Mouse (Mus musculus) megakaryocyte-erythroid progenitor cell, adult 5 weeks (primary cell): ENCODE results near the gene Pgls. TPM values are rescaled to one million over a fixed set of nuclear protein-coding genes. Genes with fewer than 3 reads are reported as not detected.

Source experiments
- polyA plus RNA-seq: library from polyadenylated mRNA; stranded (reverse); fragments of >175 nt; gene quantifications from 2 replicates; pipeline ENCODE4 v1.2.3, GENCODE M21; 2012

Gene Pgls
- 408 and 426 TPM in 2 replicates for polyA plus RNA-seq

DNA sequence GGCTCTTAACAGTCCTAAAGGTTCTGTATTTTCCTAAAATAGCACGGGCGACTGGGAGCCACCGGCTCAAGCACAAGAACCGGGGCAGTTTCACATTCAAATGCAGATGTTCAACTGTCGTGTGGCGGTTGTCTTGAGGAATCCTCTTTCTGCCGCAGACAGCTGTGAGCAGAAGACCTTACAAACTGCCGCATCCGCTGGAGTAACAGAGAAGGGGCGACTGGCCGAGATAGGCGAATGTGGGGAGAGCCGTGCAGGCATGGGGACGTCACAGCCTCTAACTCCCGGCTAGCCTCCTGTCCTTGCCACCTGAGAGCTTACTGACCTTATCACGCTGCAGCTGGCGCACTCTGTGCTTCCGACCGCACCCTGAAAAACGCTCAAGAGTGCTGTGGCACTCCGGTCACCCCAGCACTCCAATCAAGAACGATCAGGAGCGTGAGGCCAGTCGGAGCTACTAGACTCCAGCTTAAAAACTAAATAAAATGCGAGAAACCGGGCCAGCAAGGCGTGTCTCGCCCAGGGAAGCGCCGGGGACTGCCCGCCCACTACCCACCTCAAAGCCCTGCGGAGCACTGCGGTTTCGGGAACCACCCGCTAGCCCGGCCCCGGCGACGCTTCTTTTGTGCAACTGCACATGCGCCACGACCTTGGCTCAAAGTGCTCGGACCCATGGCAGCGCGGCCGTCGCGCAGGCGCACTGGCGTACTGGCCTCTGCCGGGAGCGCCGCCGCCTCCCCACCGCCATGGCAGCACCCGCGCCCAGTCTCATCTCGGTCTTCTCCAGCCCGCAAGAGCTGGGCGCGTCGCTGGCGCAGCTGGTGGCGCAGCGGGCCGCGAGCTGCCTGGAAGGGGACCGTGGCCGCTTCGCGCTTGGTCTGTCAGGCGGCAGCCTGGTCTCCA is at the start of gene Pgls:
Gene Pgls, plus strand, starts transcription at position 706 of the 903 bp plus-strand sequence.

DNA sequence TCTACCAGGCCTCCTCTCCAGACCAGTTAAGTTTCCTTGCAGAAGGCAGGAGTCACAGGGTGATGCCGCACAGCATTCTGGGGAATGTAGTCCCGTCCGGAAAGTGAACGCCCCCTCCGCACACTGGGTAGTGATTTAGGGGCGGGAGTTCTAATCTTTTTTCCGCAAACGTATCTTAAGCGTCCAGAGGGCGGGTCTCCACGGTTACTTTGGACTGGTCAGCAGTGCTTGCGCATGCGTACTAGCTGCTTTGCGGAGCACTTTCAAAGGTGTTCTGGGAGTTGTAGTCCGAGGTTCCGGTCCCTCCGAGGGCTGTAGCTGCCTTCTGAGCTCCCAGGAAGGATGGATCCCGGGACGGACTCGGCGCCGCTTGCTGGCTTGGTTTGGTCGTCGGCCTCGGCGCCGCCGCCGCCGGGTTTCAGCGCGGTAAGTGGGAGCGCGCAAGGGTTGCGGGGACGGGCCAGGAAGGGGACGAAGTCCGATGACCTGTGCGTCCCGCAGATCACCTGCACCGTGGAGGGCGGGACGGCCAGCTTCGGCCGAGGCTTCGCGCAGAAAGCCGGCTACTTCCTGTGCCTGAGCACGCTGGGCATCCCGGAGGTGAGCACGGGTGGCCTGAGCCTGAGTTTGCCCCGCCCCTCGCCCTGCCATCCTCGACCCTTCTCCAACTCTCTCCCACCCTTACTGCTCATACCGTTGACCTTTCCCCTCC is 49.2 kb upstream of the Pgls start, which contains the start of gene Mvb12a:
Gene Mvb12a, plus strand, starts transcription at position 291 of the 712 bp plus-strand sequence.

GRCm38 (mm10) chr8:71558071-71558957 is 33.7 kb upstream of the Pgls start, which contains the start of gene Tmem221:
TSS of gene Tmem221 (minus strand) at chr8:71558871.

GRCm38 (mm10) chr8:71566501-71566900 is 25.5 kb upstream of the Pgls start, which contains the start of gene Nxnl1:
TSS of gene Nxnl1 (minus strand) at chr8:71566601.

DNA sequence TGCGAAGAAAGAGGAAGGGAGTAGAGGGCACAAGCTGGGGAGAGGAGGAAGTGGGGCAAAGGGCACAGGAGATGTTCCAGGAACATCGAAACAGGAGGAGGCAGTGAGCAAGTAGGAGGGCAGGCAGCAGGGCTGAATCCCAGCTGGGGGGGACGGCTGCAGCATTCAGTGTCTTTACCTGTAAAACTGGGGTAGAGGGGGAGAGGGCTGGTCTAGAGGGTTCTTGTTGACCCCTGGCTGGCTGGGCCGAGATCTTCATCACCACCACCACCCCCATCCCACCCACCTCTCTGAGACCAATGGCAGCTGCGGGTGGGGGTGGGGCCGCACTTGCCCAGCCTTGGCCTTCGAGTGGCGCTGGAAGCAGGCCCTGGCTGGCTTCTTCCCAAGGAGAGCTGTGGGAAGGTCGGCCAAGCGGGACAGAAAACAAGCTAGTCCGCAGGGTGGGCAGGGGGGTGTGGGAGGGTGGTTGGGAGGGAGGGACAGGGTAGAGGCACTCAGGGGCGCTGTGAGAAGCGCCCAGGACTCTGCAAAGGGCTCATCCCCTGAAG is 23.5 kb upstream of the Pgls start, which contains the start of gene Slc27a1:
Gene Slc27a1, plus strand, starts transcription at position 496 of the 551 bp plus-strand sequence.

GRCm38 (mm10) chr8:71597451-71597850 is 5.5 kb downstream of the Pgls start, which contains the start of gene Fam129c:
TSS of gene Fam129c (plus strand) at chr8:71597648.

DNA sequence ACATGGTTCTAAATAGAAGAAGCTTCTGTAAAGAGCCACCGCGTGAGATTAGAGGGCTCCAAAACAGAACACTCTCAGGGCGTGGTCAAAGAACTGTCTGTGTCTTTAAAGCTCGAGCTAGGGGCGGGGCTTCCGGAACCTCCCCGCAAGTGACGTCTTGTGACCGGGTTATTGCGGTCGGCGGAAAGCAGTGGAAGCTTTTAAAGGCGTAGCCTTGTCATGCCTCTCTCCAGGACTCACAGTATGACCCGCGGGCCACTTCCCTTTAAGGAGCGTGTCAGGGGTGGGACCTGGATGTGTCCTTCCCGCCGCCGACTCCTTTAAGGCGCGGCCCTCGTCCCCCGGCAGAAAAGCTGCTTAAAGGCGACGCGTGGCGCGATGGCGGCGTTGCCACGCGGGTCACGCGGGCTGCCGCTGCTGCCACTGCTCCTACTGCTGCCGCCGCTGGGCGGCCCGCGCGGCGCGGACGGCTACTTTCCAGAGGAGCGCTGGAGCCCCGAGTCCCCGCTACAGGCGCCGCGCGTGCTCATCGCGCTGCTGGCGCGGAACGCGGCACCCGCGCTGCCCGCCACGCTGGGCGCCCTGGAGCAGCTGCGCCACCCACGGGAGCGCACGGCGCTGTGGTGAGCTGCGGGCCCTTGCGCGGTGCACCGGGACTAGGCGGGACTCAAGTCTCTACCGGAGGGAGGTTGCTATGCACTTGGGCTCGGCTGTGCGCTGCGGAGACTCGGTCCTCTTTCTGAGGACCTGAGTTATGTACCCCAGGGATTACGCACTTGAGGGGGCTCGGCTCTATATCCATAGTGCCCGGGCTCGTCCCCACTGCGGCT is 19.1 kb downstream of the Pgls start, which contains the start of gene Colgalt1:
Gene Colgalt1, plus strand, starts transcription at position 177 of the 830 bp plus-strand sequence.

Other genes starting within 250 kb of the Pgls start
- gene Use1, start 225.3 kb upstream of the Pgls start, polyA plus RNA-seq, result 291 and 315 TPM in 2 replicates
- gene Ocel1, start 220.9 kb upstream of the Pgls start, polyA plus RNA-seq, result 24.1 and 32.7 TPM in 2 replicates
- 25.0 and 27.3 TPM in 2 replicates for gene Nr2f6, start 210.2 kb upstream of the Pgls start, polyA plus RNA-seq
- not detected in 2 replicates for gene Ushbp1, start 196.4 kb upstream of the Pgls start, polyA plus RNA-seq
- 134 and 147 TPM in 2 replicates for gene Babam1, start 195.3 kb upstream of the Pgls start, polyA plus RNA-seq
- 25.9 and 26.0 TPM in 2 replicates for gene Ankle1, start 186.2 kb upstream of the Pgls start, polyA plus RNA-seq
- gene Abhd8, start 128.5 kb upstream of the Pgls start, polyA plus RNA-seq, result 39.6 and 48.5 TPM in 2 replicates
- gene Mrpl34, start 127.2 kb upstream of the Pgls start, polyA plus RNA-seq, result 195 and 205 TPM in 2 replicates
- 224 and 225 TPM in 2 replicates for gene Dda1, start 123.0 kb upstream of the Pgls start, polyA plus RNA-seq
- gene Ano8, start 106.2 kb upstream of the Pgls start, polyA plus RNA-seq, result 10.6 and 17.2 TPM in 2 replicates
- gene Gtpbp3, start 104.1 kb upstream of the Pgls start, polyA plus RNA-seq, result 34.8 and 36.4 TPM in 2 replicates
- 12.9 and 16.5 TPM in 2 replicates for gene Plvap, start 80.4 kb upstream of the Pgls start, polyA plus RNA-seq
- gene Ccdc194, start 66.5 kb upstream of the Pgls start, polyA plus RNA-seq, result not detected in 2 replicates
- 250 and 257 TPM in 2 replicates for gene Bst2, start 54.7 kb upstream of the Pgls start, polyA plus RNA-seq
- gene Mvb12a, start 49.3 kb upstream of the Pgls start, polyA plus RNA-seq, result 174 and 201 TPM in 2 replicates
- gene Tmem221, start 33.3 kb upstream of the Pgls start, polyA plus RNA-seq, result 0.32 and 0.37 TPM in 2 replicates
- not detected in 2 replicates for gene Nxnl1, start 25.6 kb upstream of the Pgls start, polyA plus RNA-seq
- gene Slc27a1, start 23.3 kb upstream of the Pgls start, polyA plus RNA-seq, result 12.6 and 18.3 TPM in 2 replicates
- 14.0 and 18.2 TPM in 2 replicates for gene Fam129c, start 5.5 kb downstream of the Pgls start, polyA plus RNA-seq
- gene Colgalt1, start 18.8 kb downstream of the Pgls start, polyA plus RNA-seq, result 59.2 and 64.3 TPM in 2 replicates
- gene Unc13a, start 79.6 kb downstream of the Pgls start, polyA plus RNA-seq, result 0.64 and 1.7 TPM in 2 replicates
- gene Jak3, start 84.1 kb downstream of the Pgls start, polyA plus RNA-seq, result 93.6 and 114 TPM in 2 replicates
- gene Insl3, start 97.0 kb downstream of the Pgls start, polyA plus RNA-seq, result 49.6 and 68.7 TPM in 2 replicates
- gene B3gnt3, start 109.6 kb downstream of the Pgls start, polyA plus RNA-seq, result 0.76 and 1.4 TPM in 2 replicates
- gene Fcho1, start 133.5 kb downstream of the Pgls start, polyA plus RNA-seq, result 421 and 422 TPM in 2 replicates